Mouse (Mus musculus) liver, adult 2 months (tissue): ENCODE data around the gene Hipk3. TPM values are rescaled to one million over a fixed set of nuclear protein-coding genes. Genes with fewer than 3 reads are reported as not detected.

Experiments used
- DNase-seq: peaks from one replicate; pipeline ENCODE4 v3.0.0-alpha.2; 2011; ENCODE audit warnings: low read depth, low spot score; ENCODE audit errors: extremely low read depth
- H3K27ac ChIP-seq: fragments of 200-500 bp; replicated peaks from 2 replicates; pipeline ENCODE4 v1.5.1; 2012; ENCODE audit warnings: low read depth, mild to moderate bottlenecking, control low read depth, inconsistent platforms, low read length; ENCODE audit not compliant: insufficient read depth
- H3K27me3 ChIP-seq: fragments of 200-500 bp; 2 replicates; pipeline ENCODE4 v1.6.1; 2012; ENCODE audit warnings: mild to moderate bottlenecking, moderate library complexity, low read length, inconsistent platforms; ENCODE audit not compliant: control insufficient read depth, insufficient read depth
- H3K36me3 ChIP-seq: fragments of 200-500 bp; 2 replicates; pipeline ENCODE4 v1.6.1; 2012; ENCODE audit warnings: low read length, inconsistent platforms; ENCODE audit not compliant: control insufficient read depth, insufficient read depth
- H3K4me1 ChIP-seq: fragments of 200-500 bp; 2 replicates; pipeline ENCODE4 v1.6.1; 2011; ENCODE audit warnings: low read length; ENCODE audit not compliant: control insufficient read depth, insufficient read depth
- H3K4me3 ChIP-seq: fragments of 200-500 bp; 2 replicates; pipeline ENCODE4 v1.5.1; 2011; ENCODE audit warnings: low read depth, mild to moderate bottlenecking, control low read depth, low read length, moderate library complexity; ENCODE audit not compliant: insufficient read depth
- H3K79me2 ChIP-seq: fragments of 200-500 bp; 2 replicates; pipeline ENCODE4 v1.6.1; 2012; ENCODE audit warnings: inconsistent platforms, mild to moderate bottlenecking, low read length, moderate library complexity; ENCODE audit not compliant: control insufficient read depth, insufficient read depth
- H3K9ac ChIP-seq: fragments of 200-500 bp; 2 replicates; pipeline ENCODE4 v1.6.1; 2012; ENCODE audit warnings: low read depth, mild to moderate bottlenecking, control low read depth, inconsistent platforms, low read length
- CTCF ChIP-seq: fragments of 200-500 bp; IDR thresholded peaks from 2 replicates; pipeline ENCODE4 v1.5.1; 2011; ENCODE audit warnings: low read depth, low read length, control low read depth
- POLR2A ChIP-seq: fragments of 200-500 bp; IDR thresholded peaks from 2 replicates; pipeline ENCODE4 v1.6.1; 2011; ENCODE audit warnings: low read length, control low read depth; ENCODE audit not compliant: insufficient read depth; ENCODE audit errors: extremely low read depth
- WGBS: fragments of 180-500 bp; shearing (Covaris S2); methylation state at CpG from one replicate; pipeline ENCODE4 v1.1.7; 2018; 5-methylcytosine and 5-hydroxymethylcytosine counted together
- polyA plus RNA-seq: library from polyadenylated mRNA; depleted of rRNA; stranded (reverse); fragments of >200 nt; gene quantifications from 2 replicates; pipeline ENCODE4 v1.2.3, GENCODE M21; 2012
- total RNA-seq: library from RNA; depleted of rRNA; stranded (reverse); fragments of >200 nt; gene quantifications from 2 replicates; pipeline ENCODE4 v1.2.3, GENCODE M21; 2014

Gene Hipk3
- total and polyA plus RNA-seq, 2 experiments, result 14.9 to 41.0 TPM

DNA sequence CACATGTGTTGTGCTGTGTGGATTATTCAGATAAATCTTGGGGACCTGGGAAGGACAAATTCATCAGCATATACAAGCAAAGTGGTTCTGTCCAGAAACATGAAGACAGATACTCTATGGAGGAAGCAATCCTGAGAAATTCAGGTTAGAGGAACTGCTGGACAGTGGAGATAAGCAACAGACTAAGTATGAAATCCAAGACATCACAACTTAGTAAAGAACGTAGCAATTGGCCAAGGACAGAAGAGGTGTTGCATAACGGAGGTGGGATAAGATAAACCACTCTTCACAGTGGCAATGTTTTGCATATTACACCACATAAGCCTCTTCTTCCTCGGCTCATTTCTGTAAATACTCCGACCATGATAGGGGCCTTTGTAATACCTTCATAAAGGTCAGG, 73.4 kb downstream of the Hipk3 start:
- DNase-seq, result no peak
- no peaks in the 10 kb centered on the region for H3K27me3 ChIP-seq
- H3K4me3 ChIP-seq, result no peak overlapping the region
- no peak overlapping the region for H3K9ac ChIP-seq
- H3K27ac ChIP-seq, result no peak overlapping the region
- TF ChIP-seq CTCF (no peak), POLR2A (no peak)
- H3K4me1 ChIP-seq, result no peaks in the 10 kb centered on the region
- no peaks in the 10 kb centered on the region; the same call in 1 of the 2 replicates for H3K36me3 ChIP-seq
- 76% methylated on average over 4 of the region's 4 CpGs for WGBS
- H3K79me2 ChIP-seq, result no peaks in the 10 kb centered on the region

DNA sequence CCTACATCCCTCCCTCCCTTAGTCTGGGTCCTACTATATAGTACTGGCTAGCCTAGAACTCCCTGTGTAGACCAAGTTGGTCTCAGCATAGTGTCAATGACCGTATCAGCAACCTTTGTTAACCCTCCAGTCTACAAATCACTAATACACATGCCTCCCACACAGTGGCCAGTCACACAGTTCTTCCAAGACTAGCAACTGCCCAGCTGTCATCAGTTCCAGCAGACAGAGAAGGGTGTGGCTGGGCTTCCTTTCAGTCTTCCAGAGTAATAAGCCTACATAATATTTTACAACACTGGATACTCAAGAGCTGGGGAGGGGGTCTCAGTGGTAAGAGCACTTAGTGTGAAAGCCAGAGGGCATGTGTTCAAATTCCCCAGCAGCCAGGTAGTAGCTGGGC, 74.2 kb downstream of the Hipk3 start:
- 86% methylated on average over 1 of the region's 1 CpGs for WGBS
- Histone ChIP-seq H3K9ac (no peak overlapping the region), H3K4me3 (no peak overlapping the region), H3K27ac (no peak overlapping the region), H3K79me2 (no peaks in the 10 kb centered on the region), H3K27me3 (no peaks in the 10 kb centered on the region), H3K36me3 (no peaks in the 10 kb centered on the region), H3K4me1 (no peaks in the 10 kb centered on the region)
- DNase-seq, result no peak
- no peak for TF ChIP-seq POLR2A
- no peak for TF ChIP-seq CTCF

DNA sequence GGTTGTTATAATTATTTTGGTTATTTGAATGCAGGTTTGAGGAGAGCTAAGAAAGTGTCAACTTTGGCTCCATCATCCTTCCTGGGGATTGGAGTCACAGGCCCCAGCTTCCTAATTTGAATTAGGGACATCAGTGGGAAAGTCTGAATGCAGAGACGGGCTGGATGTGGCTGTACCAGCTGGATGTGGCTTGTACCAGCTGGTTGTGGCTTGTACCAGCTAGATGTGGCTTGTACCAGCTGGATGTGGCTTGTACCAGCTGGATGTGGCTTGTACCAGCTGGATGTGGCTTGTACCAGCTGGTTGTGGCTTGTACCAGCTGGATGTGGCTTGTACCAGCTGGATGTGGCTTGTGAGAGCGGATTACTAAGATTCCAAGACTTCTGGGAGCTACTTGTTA, 74.8 kb downstream of the Hipk3 start:
- no peaks in the 10 kb centered on the region for H3K27me3 ChIP-seq
- H3K4me1 ChIP-seq, result no peaks in the 10 kb centered on the region
- H3K79me2 ChIP-seq, result no peaks in the 10 kb centered on the region
- DNase-seq, result no peak
- TF ChIP-seq CTCF (no peak), POLR2A (no peak)
- no peak overlapping the region for H3K9ac ChIP-seq
- H3K36me3 ChIP-seq, result no peaks in the 10 kb centered on the region
- WGBS, result 93% methylated on average over 2 of the region's 2 CpGs
- no peak overlapping the region for H3K27ac ChIP-seq
- no peak overlapping the region for H3K4me3 ChIP-seq

DNA sequence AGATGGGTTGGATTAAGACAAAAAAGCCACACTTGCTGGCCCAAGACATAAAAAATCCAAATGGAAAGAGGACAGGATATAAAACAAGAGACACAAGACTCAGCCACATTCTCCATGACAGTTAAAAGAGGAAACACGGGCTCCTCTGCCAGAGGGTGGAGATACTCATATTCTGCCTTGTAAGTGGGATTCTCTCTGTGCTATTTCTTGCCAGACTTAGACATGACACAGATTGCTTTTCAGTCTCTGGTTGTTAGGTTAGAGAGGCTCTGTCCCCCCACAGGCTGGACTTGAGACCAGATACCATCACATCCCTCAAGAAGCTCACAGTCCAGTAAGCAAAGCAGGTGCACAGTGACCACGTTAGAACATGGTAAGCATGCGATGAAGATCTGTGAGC, 81.2 kb downstream of the Hipk3 start:
- TF ChIP-seq POLR2A (no peak), CTCF (no peak)
- 82% methylated on average over 3 of the region's 3 CpGs for WGBS
- no peak overlapping the region for H3K27ac ChIP-seq

DNA sequence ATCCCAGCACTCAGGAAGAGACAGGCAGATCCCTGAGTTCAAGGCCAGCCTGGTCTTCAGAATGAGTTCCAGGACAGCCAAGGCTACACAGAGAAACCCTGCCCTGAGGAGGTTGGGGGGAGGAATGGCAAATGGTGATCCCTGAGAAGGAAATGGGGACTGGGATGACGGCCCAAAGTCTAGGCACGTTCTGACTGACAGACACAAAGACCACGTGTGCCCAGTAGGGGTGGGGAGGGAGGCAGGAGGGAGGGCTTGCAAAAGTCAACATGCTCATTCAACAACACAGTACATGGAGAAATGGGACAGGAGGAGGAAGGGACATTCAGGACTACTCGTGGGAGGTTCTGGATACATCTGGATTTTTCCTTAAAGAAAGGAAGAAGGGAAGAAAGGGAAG, 81.8 kb downstream of the Hipk3 start:
- peaks cover 16% of the 10 kb centered on the region for H3K27me3 ChIP-seq
- no peaks in the 10 kb centered on the region for H3K4me1 ChIP-seq
- H3K27ac ChIP-seq, result no peak overlapping the region
- WGBS, result 15% methylated on average over 4 of the region's 4 CpGs
- no peak overlapping the region for H3K4me3 ChIP-seq
- H3K79me2 ChIP-seq, result no peaks in the 10 kb centered on the region
- DNase-seq, result no peak
- TF ChIP-seq CTCF, result no peak
- TF ChIP-seq POLR2A, result no peak
- H3K9ac ChIP-seq, result no peak overlapping the region
- H3K36me3 ChIP-seq, result no peaks in the 10 kb centered on the region

More for the DNA sequence above, 81.2 kb downstream of the Hipk3 start:
- Histone ChIP-seq H3K4me3 (no peak overlapping the region), H3K27me3 (peaks cover 16% of the 10 kb centered on the region), H3K79me2 (no peaks in the 10 kb centered on the region), H3K9ac (no peak overlapping the region), H3K4me1 (no peaks in the 10 kb centered on the region), H3K36me3 (no peaks in the 10 kb centered on the region)
- no peak for DNase-seq

DNA sequence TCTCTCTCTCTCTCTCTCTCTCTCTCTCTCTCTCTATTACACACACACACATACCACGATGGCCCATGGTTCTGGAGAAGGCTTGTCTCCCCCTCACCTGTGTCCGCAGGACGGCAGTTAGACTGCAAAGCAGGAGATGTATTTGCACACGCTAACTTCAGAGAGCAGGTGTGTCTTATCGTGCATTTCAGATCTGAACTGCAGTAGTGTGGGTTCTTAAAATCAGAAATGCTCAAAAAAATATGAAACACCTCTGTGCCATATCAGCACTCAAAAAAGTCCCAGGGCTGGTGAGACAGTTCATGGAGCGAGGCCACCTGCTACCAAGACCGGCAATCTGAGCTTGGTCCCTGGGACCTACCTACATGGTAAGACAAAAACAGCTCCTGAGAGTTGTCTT, 82.4 kb downstream of the Hipk3 start:
- no peaks in the 10 kb centered on the region for H3K79me2 ChIP-seq
- no peak overlapping the region for H3K9ac ChIP-seq
- H3K27me3 ChIP-seq, result peaks cover 16% of the 10 kb centered on the region
- no peak for DNase-seq
- TF ChIP-seq CTCF (no peak), POLR2A (no peak)
- WGBS, result 91% methylated on average over 7 of the region's 7 CpGs
- H3K4me1 ChIP-seq, result no peaks in the 10 kb centered on the region
- no peak overlapping the region for H3K4me3 ChIP-seq
- no peaks in the 10 kb centered on the region for H3K36me3 ChIP-seq
- H3K27ac ChIP-seq, result no peak overlapping the region
